Mouse (Mus musculus) spleen, postnatal 4 days (tissue): ENCODE measurements around the gene Sgca.
"Not testable (repeated sequence)": the region's sequence is repeated elsewhere in the genome, so short reads cannot be mapped to it uniquely, and the experiment has no call there.

ENCODE experiments used
- DNase-seq, 2 experiments: peaks; one replicate each; pipeline ENCODE4 v3.0.0; 2022; ENCODE audit warnings: low spot score in 2 of 2

Gene Sgca

GRCm38 (mm10) chr11:94987341-94987740, 11.2 kb upstream of the Sgca start:
- DNase-seq = no peak

- DNase-seq = no peak
Observed at GRCm38 (mm10) chr11:94986435-94986834, 10.3 kb upstream of the Sgca start.

GRCm38 (mm10) chr11:94985822-94986221, 9.7 kb upstream of the Sgca start:
- no peak for DNase-seq

- no peak for DNase-seq
Observed at GRCm38 (mm10) chr11:94985140-94985539, 9.0 kb upstream of the Sgca start.

GRCm38 (mm10) chr11:94979462-94980179, 3.5 kb upstream of the Sgca start:
- no peak for DNase-seq

GRCm38 (mm10) chr11:94978947-94979346, 2.8 kb upstream of the Sgca start:
- peak; percentile 95 to 98 for DNase-seq

- DNase-seq = no peak
Observed at GRCm38 (mm10) chr11:94978178-94978915, 2.2 kb upstream of the Sgca start.

GRCm38 (mm10) chr11:94974951-94975350, 1.2 kb downstream of the Sgca start:
- DNase-seq = no peak

GRCm38 (mm10) chr11:94973313-94973712, 2.8 kb downstream of the Sgca start:
- no peak for DNase-seq

- no peak for DNase-seq
Observed at GRCm38 (mm10) chr11:94972887-94973286, 3.2 kb downstream of the Sgca start.

GRCm38 (mm10) chr11:94971895-94972615, 4.1 kb downstream of the Sgca start:
- no peak for DNase-seq

GRCm38 (mm10) chr11:94970210-94970943, 5.8 kb downstream of the Sgca start:
- peak; percentile 55 to 82 for DNase-seq

GRCm38 (mm10) chr11:94969709-94970108, 6.4 kb downstream of the Sgca start:
- not testable (repeated sequence) for DNase-seq

- no peak for DNase-seq
Observed at GRCm38 (mm10) chr11:94968187-94968586, 7.9 kb downstream of the Sgca start.

GRCm38 (mm10) chr11:94967419-94967818, 8.7 kb downstream of the Sgca start, which contains the start of gene Hils1:
Hils1 (plus strand) TSS chr11:94967593.
- no peak for DNase-seq

GRCm38 (mm10) chr11:94962534-94963101, 13.5 kb downstream of the Sgca start:
- DNase-seq = no peak

GRCm38 (mm10) chr11:94958065-94958858, 17.9 kb downstream of the Sgca start:
- DNase-seq = no peak

- no peak for DNase-seq
Observed at GRCm38 (mm10) chr11:94957693-94958064, 18.4 kb downstream of the Sgca start.

- no peak for DNase-seq
Observed at GRCm38 (mm10) chr11:94955103-94955502, 21.0 kb downstream of the Sgca start.

GRCm38 (mm10) chr11:94952169-94952568, 24.0 kb downstream of the Sgca start:
- no peak for DNase-seq

GRCm38 (mm10) chr11:94945236-94945635, 30.9 kb downstream of the Sgca start:
- no peak for DNase-seq
